Mouse (Mus musculus) hindbrain, embryonic 10.5 days (tissue): ENCODE measurements around the gene Krt13. TPM values are rescaled to one million over a fixed set of nuclear protein-coding genes. Genes with fewer than 3 reads are reported as not detected.

ENCODE experiments used
- DNase-seq: peaks from one replicate; pipeline ENCODE4 v3.0.0-alpha.2; 2017; ENCODE audit warnings: low spot score
- H3K27ac ChIP-seq: fragments of 300-500 bp; sonication (generic); 2 replicates; pipeline ENCODE4 v1.5.1; 2016; ENCODE audit warnings: mild to moderate bottlenecking, moderate library complexity
- H3K27me3 ChIP-seq: fragments of 300-500 bp; sonication (generic); 2 replicates; pipeline ENCODE4 v1.6.1; 2016; ENCODE audit warnings: mild to moderate bottlenecking; ENCODE audit not compliant: poor library complexity, insufficient read depth, severe bottlenecking
- H3K36me3 ChIP-seq: fragments of 300-500 bp; sonication (generic); 2 replicates; pipeline ENCODE4 v1.6.1; 2016; ENCODE audit warnings: mild to moderate bottlenecking, moderate library complexity
- H3K4me1 ChIP-seq: fragments of 300-500 bp; sonication (generic); replicated peaks from 2 replicates; pipeline ENCODE4 v1.6.1; 2016; ENCODE audit warnings: mild to moderate bottlenecking
- H3K4me3 ChIP-seq: fragments of 300-500 bp; sonication (generic); 2 replicates; pipeline ENCODE4 v1.5.1; 2016; ENCODE audit warnings: mild to moderate bottlenecking, moderate library complexity
- H3K9me3 ChIP-seq: fragments of 300-500 bp; sonication (generic); 2 replicates; pipeline ENCODE4 v1.6.1; 2016; ENCODE audit warnings: mild to moderate bottlenecking, moderate library complexity
- WGBS: fragments of 180-500 bp; shearing (Covaris S2); methylation state at CpG from one replicate; pipeline ENCODE4 v1.1.7; 2016; 5-methylcytosine and 5-hydroxymethylcytosine counted together
- polyA plus RNA-seq: library from polyadenylated mRNA; unstranded; fragments of >200 nt; fragmentation: Nextera tagmentation; extraction: Ambion mirVana; gene quantifications from 2 replicates; pipeline ENCODE4 v1.2.1, GENCODE M21; 2016

Gene Krt13
- polyA plus RNA-seq, 1 experiment from 2014 or later = 0.43 TPM

GRCm38 (mm10) chr11:100097819-100098218, 23.5 kb downstream of the Krt13 start:
- no peak for DNase-seq
- Histone ChIP-seq H3K36me3 (no peaks in the 10 kb centered on the region), H3K9me3 (no peaks in the 10 kb centered on the region), H3K27ac (no peak overlapping the region), H3K4me1 (peaks cover 15% of the 10 kb centered on the region), H3K4me3 (no peak overlapping the region), H3K27me3 (no peaks in the 10 kb centered on the region)
- WGBS = 70% methylated on average over 9 of the region's 9 CpGs

GRCm38 (mm10) chr11:100096141-100096540, 25.2 kb downstream of the Krt13 start, which contains the start of gene Krt35:
Krt35 (minus strand) TSS chr11:100096241.
- WGBS = 92% methylated on average over 9 of the region's 9 CpGs
- Histone ChIP-seq H3K27ac (no peak within 1 kb of the TSS), H3K4me1 (peaks cover 15% of the 10 kb centered on the region), H3K27me3 (no peaks in the 10 kb centered on the region), H3K36me3 (no peaks in the 10 kb centered on the region), H3K9me3 (no peaks in the 10 kb centered on the region), H3K4me3 (no peak within 1 kb of the TSS)
- DNase-seq = no peak

GRCm38 (mm10) chr11:100088378-100089025, 32.9 kb downstream of the Krt13 start:
- Histone ChIP-seq H3K27me3 (no peaks in the 10 kb centered on the region), H3K36me3 (no peaks in the 10 kb centered on the region)
- 74% methylated on average over 7 of the region's 7 CpGs for WGBS

GRCm38 (mm10) chr11:100087861-100088260, 33.5 kb downstream of the Krt13 start, which contains the start of gene Krt32:
Krt32 (minus strand) TSS chr11:100088226.
- no peaks in the 10 kb centered on the region for H3K4me1 ChIP-seq
- WGBS = 93% methylated on average over 10 of the region's 10 CpGs
- DNase-seq = no peak
- H3K36me3 ChIP-seq = no peaks in the 10 kb centered on the region
- no peak within 1 kb of the TSS for H3K27ac ChIP-seq
- peaks cover 3% of the 10 kb centered on the region; the same call in 1 of the 2 replicates for H3K9me3 ChIP-seq
- no peak within 1 kb of the TSS for H3K4me3 ChIP-seq
- H3K27me3 ChIP-seq = no peaks in the 10 kb centered on the region

More at GRCm38 (mm10) chr11:100088378-100089025, 32.9 kb downstream of the Krt13 start:
- Histone ChIP-seq H3K9me3 (peaks cover 3% of the 10 kb centered on the region; the same call in 1 of the 2 replicates), H3K4me3 (no peak overlapping the region), H3K4me1 (no peaks in the 10 kb centered on the region), H3K27ac (no peak overlapping the region)
- DNase-seq = no peak

GRCm38 (mm10) chr11:100073873-100074272, 47.5 kb downstream of the Krt13 start:
- H3K4me3 ChIP-seq = no peak overlapping the region
- no peaks in the 10 kb centered on the region for H3K27me3 ChIP-seq
- H3K36me3 ChIP-seq = no peaks in the 10 kb centered on the region
- H3K4me1 ChIP-seq = no peaks in the 10 kb centered on the region
- WGBS = 68% methylated on average over 1 of the region's 1 CpGs
- H3K9me3 ChIP-seq = no peaks in the 10 kb centered on the region
- no peak overlapping the region for H3K27ac ChIP-seq
- no peak for DNase-seq

Other genes starting within 250 kb of the Krt13 start
- gene Krtap9-1, start 248.2 kb downstream of the Krt13 start, polyA plus RNA-seq = not detected in 2 replicates
- not detected in 2 replicates for gene Gm11567, start 242.4 kb downstream of the Krt13 start, polyA plus RNA-seq
- gene Krtap31-1, start 213.6 kb downstream of the Krt13 start, polyA plus RNA-seq = not detected in 2 replicates
- not detected in 2 replicates for gene Gm11565, start 206.8 kb downstream of the Krt13 start, polyA plus RNA-seq
- not detected in 2 replicates for gene Krtap31-2, start 185.3 kb downstream of the Krt13 start, polyA plus RNA-seq
- not detected in 2 replicates for gene Krtap9-5, start 173.1 kb downstream of the Krt13 start, polyA plus RNA-seq
- gene Krtap29-1, start 142.5 kb downstream of the Krt13 start, polyA plus RNA-seq = not detected in 2 replicates
- not detected in 2 replicates for gene Krtap16-1, start 135.0 kb downstream of the Krt13 start, polyA plus RNA-seq
- not detected in 2 replicates for gene Krtap17-1, start 127.6 kb downstream of the Krt13 start, polyA plus RNA-seq
- not detected in 2 replicates for gene Krt33a, start 105.4 kb downstream of the Krt13 start, polyA plus RNA-seq
- not detected in 2 replicates for gene Krt33b, start 91.7 kb downstream of the Krt13 start, polyA plus RNA-seq
- gene Krt34, start 80.0 kb downstream of the Krt13 start, polyA plus RNA-seq = not detected in 2 replicates
- gene Krt31, start 71.0 kb downstream of the Krt13 start, polyA plus RNA-seq = not detected in 2 replicates
- not detected in 2 replicates for gene Krt32, start 33.3 kb downstream of the Krt13 start, polyA plus RNA-seq
- gene Krt35, start 25.3 kb downstream of the Krt13 start, polyA plus RNA-seq = not detected in 2 replicates
- gene Krt36, start 15.9 kb downstream of the Krt13 start, polyA plus RNA-seq = not detected in 2 replicates
- 0.73 and 2.9 TPM in 2 replicates for gene Krt15, start 14.4 kb upstream of the Krt13 start, polyA plus RNA-seq
- 11.4 and 12.7 TPM in 2 replicates for gene Krt19, start 27.1 kb upstream of the Krt13 start, polyA plus RNA-seq
- not detected in 2 replicates for gene Krt9, start 71.7 kb upstream of the Krt13 start, polyA plus RNA-seq
- 1.5 and 1.9 TPM in 2 replicates for gene Krt14, start 86.0 kb upstream of the Krt13 start, polyA plus RNA-seq
- gene Krt16, start 127.3 kb upstream of the Krt13 start, polyA plus RNA-seq = not detected in 2 replicates
- 0.16 TPM in 1 of 2 replicates, not detected in the other for gene Krt17, start 139.5 kb upstream of the Krt13 start, polyA plus RNA-seq
- gene Krt42, start 148.3 kb upstream of the Krt13 start, polyA plus RNA-seq = not detected in 2 replicates
- 1,728 and 1,735 TPM in 2 replicates for gene Eif1, start 198.3 kb upstream of the Krt13 start, polyA plus RNA-seq
- 0.90 TPM in 1 of 2 replicates, not detected in the other for gene Gast, start 212.8 kb upstream of the Krt13 start, polyA plus RNA-seq
- gene Hap1, start 234.6 kb upstream of the Krt13 start, polyA plus RNA-seq = 33.2 and 37.7 TPM in 2 replicates